Mouse (Mus musculus): ENCODE measurements around the gene Mta3. TPM values are rescaled to one million over a fixed set of nuclear protein-coding genes. Genes with fewer than 3 reads are reported as not detected.

Gene Mta3
- polyA plus RNA-seq, 1 experiment from 2014 or later, result 30.0 TPM

GRCm38 (mm10) chr17:83737775-83738174 lies 31.8 kb downstream of the Mta3 start:
- Histone ChIP-seq H3K4me3 (replicated peaks; ENCODE audit: low read depth, low read length) (no peak overlapping the region), H3K4me1 (ENCODE audit: control insufficient read depth, insufficient read depth, low read length) (no peaks in the 10 kb centered on the region), H3K27me3 (ENCODE audit: control insufficient read depth, insufficient read depth, low read length) (no peaks in the 10 kb centered on the region), H3K4me2 (ENCODE audit: low read length) (no peak overlapping the region), H3K27ac (replicated peaks; ENCODE audit: low read depth, low read length) (no peak overlapping the region), H3K9ac (replicated peaks; ENCODE audit: low read length) (no peak overlapping the region), H3K36me3 (ENCODE audit: control insufficient read depth, insufficient read depth, low read length) (peaks cover 7% of the 10 kb centered on the region; the same call in 1 of the 2 replicates), H3K9me3 (ENCODE audit: control insufficient read depth, low read length) (no peaks in the 10 kb centered on the region)
- ATAC-seq (ENCODE audit: low FRiP score, low TSS enrichment), result no peak
- 96% methylated on average over 8 of the region's 8 CpGs for WGBS
- DNase-seq, result no peak

GRCm38 (mm10) chr17:83740135-83740676 lies 34.2 kb downstream of the Mta3 start:
- H3K4me2 ChIP-seq (ENCODE audit: low read length), result no peak overlapping the region
- H3K36me3 ChIP-seq (ENCODE audit: control insufficient read depth, insufficient read depth, low read length), result peaks cover 12% of the 10 kb centered on the region
- H3K4me1 ChIP-seq (ENCODE audit: control insufficient read depth, insufficient read depth, low read length), result no peaks in the 10 kb centered on the region
- DNase-seq, result no peak
- no peak for ATAC-seq (ENCODE audit: low FRiP score, low TSS enrichment)
- H3K27me3 ChIP-seq (ENCODE audit: control insufficient read depth, insufficient read depth, low read length), result no peaks in the 10 kb centered on the region
- H3K4me3 ChIP-seq (replicated peaks; ENCODE audit: low read depth, low read length), result no peak overlapping the region
- H3K27ac ChIP-seq (replicated peaks; ENCODE audit: low read depth, low read length), result no peak overlapping the region
- no peaks in the 10 kb centered on the region; the same call in 1 of the 2 replicates for H3K9me3 ChIP-seq (ENCODE audit: control insufficient read depth, low read length)
- H3K9ac ChIP-seq (replicated peaks; ENCODE audit: low read length), result no peak overlapping the region
- WGBS, result 74% methylated on average over 7 of the region's 7 CpGs

DNA sequence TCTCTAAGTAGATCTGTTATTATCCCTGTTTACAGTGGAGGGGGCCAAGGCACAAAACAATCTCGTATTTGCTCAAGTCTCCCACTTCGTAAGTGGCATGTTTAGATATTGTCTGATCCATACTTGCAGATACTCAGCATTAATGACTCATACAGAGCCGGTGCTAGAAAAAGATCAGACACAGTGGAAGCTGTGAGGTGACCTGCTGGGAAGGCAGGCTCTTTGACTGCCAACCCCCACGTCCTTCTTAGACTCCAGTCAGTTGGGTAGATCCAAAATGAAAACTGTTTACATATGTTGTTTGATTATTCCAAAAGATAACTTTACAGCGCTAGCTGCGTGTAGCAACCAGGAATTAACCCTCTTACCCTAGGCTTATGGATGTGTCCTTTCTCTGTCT lies 35.3 kb downstream of the Mta3 start:
- no peak for ATAC-seq (ENCODE audit: low FRiP score, low TSS enrichment)
- no peak overlapping the region for H3K27ac ChIP-seq (replicated peaks; ENCODE audit: low read depth, low read length)
- WGBS, result 76% methylated on average over 6 of the region's 6 CpGs

GRCm38 (mm10) chr17:83744231-83744824 lies 38.4 kb downstream of the Mta3 start:
- H3K9ac ChIP-seq (replicated peaks; ENCODE audit: low read length), result no peak overlapping the region
- ATAC-seq (ENCODE audit: low FRiP score, low TSS enrichment), result no peak
- 95% methylated on average over 11 of the region's 11 CpGs for WGBS

More for the DNA sequence above, 35.3 kb downstream of the Mta3 start:
- no peak for DNase-seq
- Histone ChIP-seq H3K4me3 (replicated peaks; ENCODE audit: low read depth, low read length) (no peak overlapping the region), H3K27me3 (ENCODE audit: control insufficient read depth, insufficient read depth, low read length) (no peaks in the 10 kb centered on the region), H3K4me1 (ENCODE audit: control insufficient read depth, insufficient read depth, low read length) (no peaks in the 10 kb centered on the region), H3K4me2 (ENCODE audit: low read length) (no peak overlapping the region), H3K9ac (replicated peaks; ENCODE audit: low read length) (no peak overlapping the region), H3K9me3 (ENCODE audit: control insufficient read depth, low read length) (no peaks in the 10 kb centered on the region; the same call in 1 of the 2 replicates), H3K36me3 (ENCODE audit: control insufficient read depth, insufficient read depth, low read length) (peaks cover 12% of the 10 kb centered on the region)

GRCm38 (mm10) chr17:83747405-83748160 lies 41.6 kb downstream of the Mta3 start:
- Histone ChIP-seq H3K9me3 (ENCODE audit: control insufficient read depth, low read length) (no peaks in the 10 kb centered on the region; the same call in 1 of the 2 replicates), H3K4me1 (ENCODE audit: control insufficient read depth, insufficient read depth, low read length) (no peaks in the 10 kb centered on the region), H3K9ac (replicated peaks; ENCODE audit: low read length) (no peak overlapping the region), H3K4me3 (replicated peaks; ENCODE audit: low read depth, low read length) (no peak overlapping the region), H3K4me2 (ENCODE audit: low read length) (no peak overlapping the region), H3K36me3 (ENCODE audit: control insufficient read depth, insufficient read depth, low read length) (peaks cover 5% of the 10 kb centered on the region; the same call in 1 of the 2 replicates), H3K27ac (replicated peaks; ENCODE audit: low read depth, low read length) (no peak overlapping the region), H3K27me3 (ENCODE audit: control insufficient read depth, insufficient read depth, low read length) (no peaks in the 10 kb centered on the region)
- WGBS, result 93% methylated on average over 10 of the region's 10 CpGs
- DNase-seq, result no peak
- no peak for ATAC-seq (ENCODE audit: low FRiP score, low TSS enrichment)

More at GRCm38 (mm10) chr17:83744231-83744824, 38.4 kb downstream of the Mta3 start:
- Histone ChIP-seq H3K9me3 (ENCODE audit: control insufficient read depth, low read length) (no peaks in the 10 kb centered on the region; the same call in 1 of the 2 replicates), H3K27ac (replicated peaks; ENCODE audit: low read depth, low read length) (no peak overlapping the region), H3K36me3 (ENCODE audit: control insufficient read depth, insufficient read depth, low read length) (peaks cover 5% of the 10 kb centered on the region; the same call in 1 of the 2 replicates), H3K4me3 (replicated peaks; ENCODE audit: low read depth, low read length) (no peak overlapping the region), H3K27me3 (ENCODE audit: control insufficient read depth, insufficient read depth, low read length) (no peaks in the 10 kb centered on the region), H3K4me1 (ENCODE audit: control insufficient read depth, insufficient read depth, low read length) (no peaks in the 10 kb centered on the region), H3K4me2 (ENCODE audit: low read length) (no peak overlapping the region)
- DNase-seq, result no peak

GRCm38 (mm10) chr17:83750216-83750950 lies 44.4 kb downstream of the Mta3 start:
- Histone ChIP-seq H3K4me3 (replicated peaks; ENCODE audit: low read depth, low read length) (no peak overlapping the region), H3K9me3 (ENCODE audit: control insufficient read depth, low read length) (no peaks in the 10 kb centered on the region), H3K4me1 (ENCODE audit: control insufficient read depth, insufficient read depth, low read length) (no peaks in the 10 kb centered on the region), H3K27ac (replicated peaks; ENCODE audit: low read depth, low read length) (no peak overlapping the region), H3K4me2 (ENCODE audit: low read length) (no peak overlapping the region), H3K9ac (replicated peaks; ENCODE audit: low read length) (no peak overlapping the region), H3K36me3 (ENCODE audit: control insufficient read depth, insufficient read depth, low read length) (0 out of 2 replicates have a peak, but pooled peaks cover 3% of the 10 kb centered on the region), H3K27me3 (ENCODE audit: control insufficient read depth, insufficient read depth, low read length) (no peaks in the 10 kb centered on the region)
- ATAC-seq (ENCODE audit: low FRiP score, low TSS enrichment) (no peak), DNase-seq (no peak)
- WGBS, result 91% methylated on average over 5 of the region's 5 CpGs

DNA sequence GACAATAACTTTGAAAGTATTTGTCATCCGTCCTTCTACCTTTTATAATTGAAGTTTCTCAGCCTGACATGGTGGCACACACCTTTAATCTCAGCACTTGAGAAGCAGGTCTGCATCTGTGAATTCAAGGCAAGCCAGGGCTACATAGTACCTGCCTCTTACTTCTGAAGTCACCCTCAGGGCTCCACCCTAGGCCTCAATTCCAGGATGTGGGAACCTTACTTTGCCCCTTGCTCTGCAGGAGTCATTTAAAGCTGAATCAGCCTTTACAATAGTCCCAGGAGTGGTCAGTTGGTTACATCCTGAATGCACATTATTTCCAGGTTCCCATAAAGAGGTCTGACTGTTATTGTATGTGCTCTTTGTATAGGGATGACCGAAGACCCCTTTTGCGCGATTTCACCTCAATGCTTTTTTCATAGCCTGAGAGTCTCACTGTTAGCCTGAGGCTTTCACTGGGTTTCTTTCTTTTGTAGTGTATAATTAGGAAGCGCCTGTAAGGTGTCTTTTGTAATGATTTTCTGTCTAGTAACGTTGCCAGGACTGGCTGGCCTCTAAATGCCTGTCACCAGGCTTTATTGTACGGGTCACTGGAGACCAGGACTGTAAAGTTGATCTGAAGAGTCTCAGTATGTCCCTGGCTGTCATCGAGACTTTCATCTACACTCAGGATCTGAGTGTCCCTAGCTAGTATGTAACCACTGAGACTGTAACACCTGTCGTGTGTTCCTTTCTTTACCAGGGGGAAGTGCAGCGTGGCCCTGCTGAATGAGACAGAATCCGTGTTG lies 47.3 kb downstream of the Mta3 start:
- WGBS, result 64% methylated on average over 11 of the region's 11 CpGs
- peaks cover 5% of the 10 kb centered on the region; the same call in 1 of the 2 replicates for H3K36me3 ChIP-seq (ENCODE audit: control insufficient read depth, insufficient read depth, low read length)
- no peak overlapping the region for H3K9ac ChIP-seq (replicated peaks; ENCODE audit: low read length)
- DNase-seq (peak; percentile 22), ATAC-seq (ENCODE audit: low FRiP score, low TSS enrichment) (no peak)
- H3K4me1 ChIP-seq (ENCODE audit: control insufficient read depth, insufficient read depth, low read length), result no peaks in the 10 kb centered on the region
- H3K27ac ChIP-seq (replicated peaks; ENCODE audit: low read depth, low read length), result no peak overlapping the region
- no peaks in the 10 kb centered on the region for H3K27me3 ChIP-seq (ENCODE audit: control insufficient read depth, insufficient read depth, low read length)
- H3K4me3 ChIP-seq (replicated peaks; ENCODE audit: low read depth, low read length), result no peak overlapping the region
- H3K9me3 ChIP-seq (ENCODE audit: control insufficient read depth, low read length), result no peaks in the 10 kb centered on the region
- no peak overlapping the region for H3K4me2 ChIP-seq (ENCODE audit: low read length)

DNA sequence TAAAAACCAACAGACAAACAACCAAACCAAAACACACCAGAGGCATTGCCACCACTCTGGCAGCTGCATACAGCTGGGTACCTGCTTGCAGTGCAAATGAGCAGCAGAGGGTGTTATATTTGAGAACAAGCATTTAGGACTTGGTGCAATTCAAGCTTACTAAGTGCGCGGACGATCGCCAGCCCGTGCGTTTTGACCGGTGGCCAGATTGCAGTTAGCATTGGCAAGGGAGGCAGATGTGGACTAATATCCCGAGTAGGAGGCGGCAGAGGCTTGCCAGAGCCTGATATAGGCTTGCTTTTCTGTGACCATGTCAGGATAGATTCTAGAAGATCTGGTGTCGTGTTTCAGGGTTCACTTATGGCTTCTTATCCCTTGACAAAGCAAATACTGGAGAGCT lies 52.1 kb downstream of the Mta3 start:
- H3K27me3 ChIP-seq (ENCODE audit: control insufficient read depth, insufficient read depth, low read length), result no peaks in the 10 kb centered on the region
- H3K36me3 ChIP-seq (ENCODE audit: control insufficient read depth, insufficient read depth, low read length), result peaks cover 6% of the 10 kb centered on the region; the same call in 1 of the 2 replicates
- H3K4me2 ChIP-seq (ENCODE audit: low read length), result no peak overlapping the region
- H3K4me3 ChIP-seq (replicated peaks; ENCODE audit: low read depth, low read length), result no peak overlapping the region
- no peak for ATAC-seq (ENCODE audit: low FRiP score, low TSS enrichment)
- no peak overlapping the region for H3K9ac ChIP-seq (replicated peaks; ENCODE audit: low read length)
- no peak overlapping the region for H3K27ac ChIP-seq (replicated peaks; ENCODE audit: low read depth, low read length)
- DNase-seq, result no peak
- H3K9me3 ChIP-seq (ENCODE audit: control insufficient read depth, low read length), result no peaks in the 10 kb centered on the region
- H3K4me1 ChIP-seq (ENCODE audit: control insufficient read depth, insufficient read depth, low read length), result no peaks in the 10 kb centered on the region
- WGBS, result 90% methylated on average over 10 of the region's 10 CpGs
